Mouse (Mus musculus): ENCODE results near the gene Gm20765. TPM values are rescaled to one million over a fixed set of nuclear protein-coding genes. Genes with fewer than 3 reads are reported as not detected.
"Not testable (repeated sequence)": the region's sequence is repeated elsewhere in the genome, so short reads cannot be mapped to it uniquely, and the experiment has no call there.

Gm20765 gene
- polyA plus RNA-seq (2014; fragmentation: Nextera tagmentation; extraction: Ambion mirVana) = not detected in 2 replicates

- no CpG with 5 or more reads among the region's 3 CpGs for WGBS
- H3K9me3 ChIP-seq (ENCODE audit: control insufficient read depth, low read length); H3K4me3 ChIP-seq (ENCODE audit: low read depth, low read length); H3K36me3 ChIP-seq (ENCODE audit: control insufficient read depth, insufficient read depth, low read length); H3K27ac ChIP-seq (ENCODE audit: low read depth, low read length); H3K27me3 ChIP-seq (ENCODE audit: control insufficient read depth, insufficient read depth, low read length); ATAC-seq (ENCODE audit: low read depth); H3K4me1 ChIP-seq (ENCODE audit: control insufficient read depth, insufficient read depth, low read length); H3K9ac ChIP-seq (replicated peaks; ENCODE audit: low read depth, low read length); H3K4me2 ChIP-seq (ENCODE audit: low read depth, low read length): not testable (repeated sequence)
These were observed at the start of gene Gm20765 for GRCm38 (mm10) chr10:104185233-104185632. TSS of gene Gm20765 (plus strand) at chr10:104185533.

GRCm38 (mm10) chr10:104142687-104143086, 42.6 kb upstream of the Gm20765 start, which contains the start of gene Gm21293:
TSS of gene Gm21293 (plus strand) at chr10:104142987.
- H3K4me1 ChIP-seq (ENCODE audit: control insufficient read depth, insufficient read depth, low read length); H3K4me2 ChIP-seq (ENCODE audit: low read depth, low read length); H3K36me3 ChIP-seq (ENCODE audit: control insufficient read depth, insufficient read depth, low read length); H3K27ac ChIP-seq (ENCODE audit: low read depth, low read length); H3K9me3 ChIP-seq (ENCODE audit: control insufficient read depth, low read length); H3K27me3 ChIP-seq (ENCODE audit: control insufficient read depth, insufficient read depth, low read length); H3K4me3 ChIP-seq (ENCODE audit: low read depth, low read length); H3K9ac ChIP-seq (replicated peaks; ENCODE audit: low read depth, low read length); ATAC-seq (ENCODE audit: low read depth): not testable (repeated sequence)
- WGBS = no CpG with 5 or more reads among the region's 3 CpGs

- ATAC-seq (ENCODE audit: low read depth); H3K27me3 ChIP-seq (ENCODE audit: control insufficient read depth, insufficient read depth, low read length): not testable (repeated sequence)
- WGBS = no CpG with 5 or more reads among the region's 3 CpGs
These were observed 34.1 kb upstream of the Gm20765 start, which contains the start of gene Gm6763 for GRCm38 (mm10) chr10:104151197-104151596. TSS of gene Gm6763 (plus strand) at chr10:104151497.

GRCm38 (mm10) chr10:104159706-104160105, 25.6 kb upstream of the Gm20765 start, which contains the start of gene Gm8764:
TSS of gene Gm8764 (plus strand) at chr10:104160006.
- not testable (repeated sequence) for H3K4me3 ChIP-seq (ENCODE audit: low read depth, low read length); ATAC-seq (ENCODE audit: low read depth); H3K4me2 ChIP-seq (ENCODE audit: low read depth, low read length); H3K36me3 ChIP-seq (ENCODE audit: control insufficient read depth, insufficient read depth, low read length); H3K27ac ChIP-seq (ENCODE audit: low read depth, low read length); H3K9me3 ChIP-seq (ENCODE audit: control insufficient read depth, low read length); H3K27me3 ChIP-seq (ENCODE audit: control insufficient read depth, insufficient read depth, low read length); H3K4me1 ChIP-seq (ENCODE audit: control insufficient read depth, insufficient read depth, low read length); H3K9ac ChIP-seq (replicated peaks; ENCODE audit: low read depth, low read length)
- no CpG with 5 or more reads among the region's 3 CpGs for WGBS

More at GRCm38 (mm10) chr10:104151197-104151596, 34.1 kb upstream of the Gm20765 start, which contains the start of gene Gm6763:
- H3K9ac ChIP-seq (replicated peaks; ENCODE audit: low read depth, low read length); H3K27ac ChIP-seq (ENCODE audit: low read depth, low read length); H3K4me1 ChIP-seq (ENCODE audit: control insufficient read depth, insufficient read depth, low read length); H3K4me2 ChIP-seq (ENCODE audit: low read depth, low read length); H3K4me3 ChIP-seq (ENCODE audit: low read depth, low read length); H3K36me3 ChIP-seq (ENCODE audit: control insufficient read depth, insufficient read depth, low read length); H3K9me3 ChIP-seq (ENCODE audit: control insufficient read depth, low read length): not testable (repeated sequence)

- not testable (repeated sequence) for H3K4me2 ChIP-seq (ENCODE audit: low read depth, low read length); H3K36me3 ChIP-seq (ENCODE audit: control insufficient read depth, insufficient read depth, low read length); H3K4me3 ChIP-seq (ENCODE audit: low read depth, low read length); H3K4me1 ChIP-seq (ENCODE audit: control insufficient read depth, insufficient read depth, low read length); H3K9me3 ChIP-seq (ENCODE audit: control insufficient read depth, low read length); ATAC-seq (ENCODE audit: low read depth); H3K27ac ChIP-seq (ENCODE audit: low read depth, low read length); H3K9ac ChIP-seq (replicated peaks; ENCODE audit: low read depth, low read length); H3K27me3 ChIP-seq (ENCODE audit: control insufficient read depth, insufficient read depth, low read length)
- WGBS = no CpG with 5 or more reads among the region's 3 CpGs
These were observed 17.1 kb upstream of the Gm20765 start, which contains the start of gene Gm21304 for GRCm38 (mm10) chr10:104168215-104168614. TSS of gene Gm21304 (plus strand) at chr10:104168515.

- no CpG with 5 or more reads among the region's 3 CpGs for WGBS
- not testable (repeated sequence) for H3K9ac ChIP-seq (replicated peaks; ENCODE audit: low read depth, low read length); H3K27ac ChIP-seq (ENCODE audit: low read depth, low read length); H3K4me2 ChIP-seq (ENCODE audit: low read depth, low read length); ATAC-seq (ENCODE audit: low read depth); H3K4me1 ChIP-seq (ENCODE audit: control insufficient read depth, insufficient read depth, low read length); H3K9me3 ChIP-seq (ENCODE audit: control insufficient read depth, low read length); H3K36me3 ChIP-seq (ENCODE audit: control insufficient read depth, insufficient read depth, low read length); H3K27me3 ChIP-seq (ENCODE audit: control insufficient read depth, insufficient read depth, low read length); H3K4me3 ChIP-seq (ENCODE audit: low read depth, low read length)
These were observed 8.6 kb upstream of the Gm20765 start, which contains the start of gene Gm21312 for GRCm38 (mm10) chr10:104176724-104177123. TSS of gene Gm21312 (plus strand) at chr10:104177024.

GRCm38 (mm10) chr10:104193742-104194141, 8.4 kb downstream of the Gm20765 start, which contains the start of gene Gm4340:
TSS of gene Gm4340 (plus strand) at chr10:104194042.
- not testable (repeated sequence) for H3K27me3 ChIP-seq (ENCODE audit: control insufficient read depth, insufficient read depth, low read length); ATAC-seq (ENCODE audit: low read depth)

GRCm38 (mm10) chr10:104209655-104210054, 24.3 kb downstream of the Gm20765 start:
- H3K4me3 ChIP-seq (ENCODE audit: low read depth, low read length) = no peak overlapping the region
- no peak for ATAC-seq (ENCODE audit: low read depth)
- no peak overlapping the region for H3K9ac ChIP-seq (replicated peaks; ENCODE audit: low read depth, low read length)
- no peak overlapping the region for H3K27ac ChIP-seq (ENCODE audit: low read depth, low read length)
- no peaks in the 10 kb centered on the region for H3K9me3 ChIP-seq (ENCODE audit: control insufficient read depth, low read length)
- no peak overlapping the region for H3K4me2 ChIP-seq (ENCODE audit: low read depth, low read length)
- WGBS = 83% methylated on average over 1 of the region's 1 CpGs
- no peaks in the 10 kb centered on the region for H3K4me1 ChIP-seq (ENCODE audit: control insufficient read depth, insufficient read depth, low read length)
- no peaks in the 10 kb centered on the region for H3K36me3 ChIP-seq (ENCODE audit: control insufficient read depth, insufficient read depth, low read length)
- H3K27me3 ChIP-seq (ENCODE audit: control insufficient read depth, insufficient read depth, low read length) = no peaks in the 10 kb centered on the region

More at GRCm38 (mm10) chr10:104193742-104194141, 8.4 kb downstream of the Gm20765 start, which contains the start of gene Gm4340:
- not testable (repeated sequence) for H3K9me3 ChIP-seq (ENCODE audit: control insufficient read depth, low read length); H3K4me3 ChIP-seq (ENCODE audit: low read depth, low read length); H3K4me2 ChIP-seq (ENCODE audit: low read depth, low read length); H3K9ac ChIP-seq (replicated peaks; ENCODE audit: low read depth, low read length); H3K27ac ChIP-seq (ENCODE audit: low read depth, low read length); H3K36me3 ChIP-seq (ENCODE audit: control insufficient read depth, insufficient read depth, low read length); H3K4me1 ChIP-seq (ENCODE audit: control insufficient read depth, insufficient read depth, low read length)
- whole genome bisulfite sequencing = no CpG with 5 or more reads among the region's 3 CpGs

GRCm38 (mm10) chr10:104210268-104210990, 25.1 kb downstream of the Gm20765 start:
- H3K4me1 ChIP-seq (ENCODE audit: control insufficient read depth, insufficient read depth, low read length) = no peaks in the 10 kb centered on the region
- no peaks in the 10 kb centered on the region for H3K27me3 ChIP-seq (ENCODE audit: control insufficient read depth, insufficient read depth, low read length)
- H3K27ac ChIP-seq (ENCODE audit: low read depth, low read length) = no peak overlapping the region
- no peak overlapping the region for H3K9ac ChIP-seq (replicated peaks; ENCODE audit: low read depth, low read length)
- H3K4me3 ChIP-seq (ENCODE audit: low read depth, low read length) = no peak overlapping the region
- no peaks in the 10 kb centered on the region for H3K9me3 ChIP-seq (ENCODE audit: control insufficient read depth, low read length)
- H3K4me2 ChIP-seq (ENCODE audit: low read depth, low read length) = no peak overlapping the region
- WGBS = 88% methylated on average over 3 of the region's 3 CpGs
- no peak for ATAC-seq (ENCODE audit: low read depth)
- H3K36me3 ChIP-seq (ENCODE audit: control insufficient read depth, insufficient read depth, low read length) = no peaks in the 10 kb centered on the region

Data from neural tube, embryonic 14.5 days (tissue).